Mouse (Mus musculus) embryonic fibroblast, embryonic 13.5 days (primary cell): ENCODE results near the gene Smim24. TPM values are rescaled to one million over a fixed set of nuclear protein-coding genes. Genes with fewer than 3 reads are reported as not detected.

Source experiments
- H3K27ac ChIP-seq: 2 replicates; pipeline ENCODE4 v1.5.1; 2012; ENCODE audit warnings: low read length, control low read depth, inconsistent platforms; ENCODE audit not compliant: insufficient read depth
- H3K4me1 ChIP-seq: 2 replicates; pipeline ENCODE4 v1.6.1; 2011; ENCODE audit warnings: low read length; ENCODE audit not compliant: control insufficient read depth, insufficient read depth
- H3K4me3 ChIP-seq: 2 replicates; pipeline ENCODE4 v1.5.1; 2011; ENCODE audit warnings: mild to moderate bottlenecking, control low read depth, low read length; ENCODE audit not compliant: insufficient read depth
- CTCF ChIP-seq: IDR thresholded peaks from 2 replicates; pipeline ENCODE4 v1.5.1; 2011; ENCODE audit warnings: mild to moderate bottlenecking, control low read depth, low read length, moderate library complexity, borderline replicate concordance; ENCODE audit not compliant: insufficient read depth
- POLR2A ChIP-seq: IDR thresholded peaks from 2 replicates; pipeline ENCODE4 v1.6.1; 2011; ENCODE audit warnings: low read depth, mild to moderate bottlenecking, control low read depth, low read length, moderate library complexity
- polyA plus RNA-seq: library from polyadenylated mRNA; stranded (reverse); fragments of >200 nt; gene quantifications from 2 replicates; pipeline ENCODE4 v1.2.4, GENCODE M21; 2011; ENCODE audit warnings: low read depth; ENCODE audit not compliant: missing spikeins, insufficient read length

Smim24 gene
- polyA plus RNA-seq, 1 experiment, result 0.58 TPM

DNA sequence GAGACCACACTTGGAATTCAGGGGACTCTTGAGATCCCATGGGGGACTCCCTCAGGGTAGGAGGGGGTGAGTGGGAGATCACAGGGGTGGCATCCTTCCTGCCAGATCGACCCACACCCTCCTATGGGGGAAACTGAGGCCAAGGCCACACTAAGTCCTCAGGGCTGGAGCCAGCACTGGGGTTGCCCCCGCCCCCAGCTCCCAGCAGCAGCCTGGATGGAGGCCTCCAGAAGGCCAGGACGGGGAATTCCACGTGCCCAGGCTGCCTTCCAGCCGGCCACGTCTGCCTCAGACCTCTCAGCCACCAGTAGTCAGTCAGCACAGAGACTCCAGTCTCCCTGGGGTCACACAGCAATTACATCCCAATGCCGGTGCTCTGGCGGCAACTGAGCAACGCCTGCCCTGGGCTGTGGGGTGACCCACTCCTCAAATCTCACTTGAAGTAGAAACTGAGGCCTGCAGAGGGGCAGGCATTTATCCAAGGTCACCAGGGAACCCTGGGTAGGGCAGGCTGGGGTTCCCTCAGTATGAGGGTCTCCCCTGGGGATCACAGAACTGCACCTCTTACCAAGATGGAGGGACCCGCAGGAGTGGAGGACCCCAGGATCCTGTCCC, 32.5 kb downstream of the Smim24 start:
- H3K4me1 ChIP-seq, result peaks cover 2% of the 10 kb centered on the region; the same call in 1 of the 2 replicates
- peak overlapping the region; percentile 73 for H3K4me3 ChIP-seq
- TF ChIP-seq POLR2A (peak; percentile 53; the same call in 1 of the 2 replicates), CTCF (no peak)
- peak overlapping the region; percentile 90 for H3K27ac ChIP-seq

DNA sequence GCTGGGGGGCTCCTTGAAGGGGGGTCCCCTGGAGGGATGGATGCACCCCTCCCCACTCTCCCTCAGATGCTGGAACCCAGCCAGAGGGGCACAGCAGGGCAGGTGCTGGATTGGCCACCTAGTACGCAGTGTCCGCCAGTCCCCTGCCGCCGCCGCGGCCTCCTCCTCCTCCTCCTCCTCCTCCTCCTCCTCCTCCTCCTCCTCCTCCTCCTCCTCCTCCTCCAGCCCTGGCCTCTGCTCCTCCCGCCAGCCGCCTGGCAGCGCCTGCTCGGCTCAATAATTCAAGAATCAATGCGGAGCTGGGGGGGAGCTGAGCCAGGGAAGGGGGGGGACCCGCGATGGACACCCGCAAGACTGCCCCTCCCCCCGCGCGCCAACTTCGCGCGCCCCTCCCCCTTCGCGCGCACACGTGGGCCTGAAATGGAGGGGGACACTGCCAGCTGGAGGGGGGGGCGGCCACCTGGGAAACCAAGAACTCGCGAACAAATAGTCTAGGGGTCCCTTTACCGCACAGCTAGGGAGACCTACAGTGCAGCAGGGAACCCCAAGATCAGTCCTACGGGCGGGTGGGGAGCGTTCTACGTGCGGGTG, 33.3 kb downstream of the Smim24 start:
- H3K4me3 ChIP-seq, result peak overlapping the region; percentile 73
- H3K27ac ChIP-seq, result peak overlapping the region; percentile 90
- TF ChIP-seq POLR2A, result no peak
- TF ChIP-seq CTCF, result no peak
- H3K4me1 ChIP-seq, result peaks cover 2% of the 10 kb centered on the region; the same call in 1 of the 2 replicates

DNA sequence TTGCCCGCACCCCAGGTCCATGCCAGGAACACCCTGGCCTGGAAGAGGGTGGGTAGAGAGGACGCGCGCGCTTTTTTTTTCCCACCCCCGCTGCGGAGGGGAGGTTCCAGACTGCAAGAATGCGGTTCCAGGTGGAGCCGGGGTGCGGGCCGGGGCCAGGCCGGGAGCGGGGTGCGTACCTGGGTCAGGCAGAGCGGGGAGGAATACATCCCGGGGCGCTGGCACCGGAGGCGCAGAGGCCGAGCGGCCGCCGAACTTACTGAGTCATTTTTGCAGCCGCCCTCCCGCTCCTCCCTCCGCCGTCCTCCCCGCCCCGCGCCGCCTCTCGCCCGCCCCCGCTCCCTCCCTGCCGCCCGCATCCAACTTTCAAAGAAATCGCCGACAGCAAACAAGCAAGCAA, 34.0 kb downstream of the Smim24 start:
- peaks cover 2% of the 10 kb centered on the region; the same call in 1 of the 2 replicates for H3K4me1 ChIP-seq

DNA sequence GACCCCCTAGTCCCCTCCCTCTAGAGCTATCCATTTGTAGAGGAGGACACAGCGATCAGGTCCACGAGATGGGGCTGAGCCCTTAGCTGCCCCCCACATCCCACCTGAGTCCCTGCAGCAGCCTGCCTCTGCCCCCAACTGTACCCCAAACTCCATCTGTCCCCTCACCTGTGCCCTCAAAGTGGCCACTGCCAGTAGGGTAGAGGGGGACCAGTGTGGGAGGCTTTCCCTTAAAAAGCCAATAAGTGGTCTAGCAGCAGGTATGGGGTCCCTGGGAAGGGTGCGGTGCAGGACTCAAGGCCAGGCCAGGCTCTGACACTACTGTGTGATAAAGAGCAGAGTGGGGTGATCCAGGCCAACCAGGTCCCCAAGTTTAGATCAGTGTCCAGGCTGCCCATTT, 34.5 kb downstream of the Smim24 start:
- TF ChIP-seq POLR2A (no peak), CTCF (no peak)
- H3K4me1 ChIP-seq, result peaks cover 2% of the 10 kb centered on the region; the same call in 1 of the 2 replicates
- H3K4me3 ChIP-seq, result peak overlapping the region; percentile 73; the same call in 1 of the 2 replicates
- H3K27ac ChIP-seq, result no peak overlapping the region

More for the DNA sequence above, 34.0 kb downstream of the Smim24 start:
- H3K27ac ChIP-seq, result peak overlapping the region; percentile 90
- no peak for TF ChIP-seq CTCF
- TF ChIP-seq POLR2A, result peak; percentile 67
- peak overlapping the region; percentile 73 for H3K4me3 ChIP-seq

DNA sequence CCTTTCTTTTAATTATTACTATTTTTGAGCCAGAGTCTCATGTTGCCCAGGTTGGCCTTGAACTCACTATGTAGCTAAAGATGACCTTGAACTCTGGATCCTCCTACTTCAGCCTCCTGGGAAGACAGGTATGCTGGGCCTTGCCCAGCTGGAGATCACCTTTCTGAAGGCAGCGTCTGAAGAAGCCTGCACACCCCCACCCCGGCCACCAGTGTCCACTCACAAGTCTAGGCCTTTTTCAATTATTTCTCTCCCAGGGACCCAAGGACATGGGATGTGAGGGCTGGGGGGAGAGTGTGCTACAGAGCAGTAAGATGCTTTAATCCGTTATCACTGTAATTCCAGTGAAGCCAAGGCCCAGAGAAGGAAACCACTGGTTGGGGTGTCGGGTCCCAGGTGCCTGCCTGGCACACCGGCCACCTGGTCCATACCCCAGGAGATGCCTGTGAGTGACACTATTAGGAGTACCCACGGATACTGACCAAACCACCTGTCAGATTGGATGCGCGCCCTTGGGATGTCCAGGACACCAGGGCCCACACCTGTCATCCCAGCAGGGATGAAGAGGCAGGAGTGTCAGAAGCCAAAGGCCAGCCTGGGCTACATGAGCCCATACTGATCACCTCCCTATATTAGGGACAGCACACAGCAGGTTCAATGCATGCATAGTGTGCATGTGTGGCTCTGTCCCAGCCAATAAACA, 35.1 kb downstream of the Smim24 start:
- Histone ChIP-seq H3K4me1 (peaks cover 2% of the 10 kb centered on the region; the same call in 1 of the 2 replicates), H3K4me3 (no peak overlapping the region), H3K27ac (no peak overlapping the region)
- TF ChIP-seq CTCF (no peak), POLR2A (no peak)

DNA sequence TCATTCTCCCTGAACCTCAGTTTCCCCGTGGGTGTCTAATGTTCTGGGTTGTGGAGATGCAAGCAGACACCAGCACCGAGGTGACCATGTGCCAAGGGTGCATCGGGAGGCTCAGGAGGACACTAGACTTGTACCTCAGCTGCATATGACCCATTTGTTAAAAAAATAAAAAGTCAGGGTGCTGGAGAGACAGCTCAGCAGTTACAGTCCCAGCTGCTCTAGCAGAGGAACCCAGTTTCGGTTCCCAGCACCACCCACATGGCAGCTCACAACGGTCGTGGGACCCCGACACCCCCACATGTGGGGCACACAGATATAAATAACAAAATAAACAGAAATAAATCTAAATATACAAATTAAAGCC, 35.6 kb downstream of the Smim24 start:
- TF ChIP-seq CTCF (no peak), POLR2A (no peak)
- Histone ChIP-seq H3K4me3 (no peak overlapping the region), H3K27ac (no peak overlapping the region), H3K4me1 (peaks cover 2% of the 10 kb centered on the region; the same call in 1 of the 2 replicates)

DNA sequence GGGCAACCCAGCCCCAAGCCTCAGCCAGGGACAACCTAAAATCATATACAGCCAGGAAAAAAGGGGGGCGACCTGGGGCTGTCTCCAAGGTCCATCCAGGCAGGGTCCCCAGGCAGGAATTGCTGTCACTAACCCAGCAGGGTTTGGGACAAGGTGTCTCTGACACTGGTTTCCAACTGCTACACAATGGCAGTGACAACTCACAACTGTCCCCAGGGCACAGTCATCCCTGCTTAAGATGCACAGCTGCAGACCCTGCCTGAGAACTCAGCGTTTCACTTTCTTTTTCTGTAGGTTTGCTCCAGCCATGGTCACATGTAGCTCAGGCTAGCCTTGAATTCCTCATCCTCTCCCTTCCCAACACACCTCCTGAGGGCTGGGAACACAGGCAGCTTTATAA, 36.2 kb downstream of the Smim24 start:
- TF ChIP-seq POLR2A (no peak), CTCF (no peak)
- Histone ChIP-seq H3K4me1 (peaks cover 2% of the 10 kb centered on the region; the same call in 1 of the 2 replicates), H3K4me3 (no peak overlapping the region), H3K27ac (no peak overlapping the region)

DNA sequence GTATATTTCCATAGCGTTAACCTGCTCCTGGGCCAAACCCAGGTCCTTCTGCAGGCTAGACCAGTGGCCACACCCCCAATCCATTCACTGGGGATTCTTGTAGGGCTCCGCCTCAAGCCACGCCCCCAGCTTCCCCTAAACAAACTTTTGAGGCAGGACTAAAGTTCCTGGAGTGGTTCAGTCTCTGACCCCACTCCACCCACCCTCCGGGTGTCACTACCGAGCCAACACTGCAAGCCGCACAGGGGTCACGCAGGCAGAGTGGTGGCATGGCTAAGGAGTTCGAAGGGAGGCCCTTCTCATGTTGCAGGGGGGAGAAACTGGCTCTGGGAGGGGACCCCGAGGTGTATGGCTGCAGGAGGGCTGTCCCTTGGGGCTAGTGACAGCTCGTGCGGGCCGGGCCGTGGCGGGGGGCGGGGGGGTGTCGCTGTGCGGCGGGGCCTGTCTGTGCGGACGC, 36.8 kb downstream of the Smim24 start:
- Histone ChIP-seq H3K27ac (peak overlapping the region; percentile 25; the same call in 1 of the 2 replicates), H3K4me1 (peaks cover 2% of the 10 kb centered on the region; the same call in 1 of the 2 replicates), H3K4me3 (peak overlapping the region; percentile 38)
- no peak for TF ChIP-seq CTCF
- peak; percentile 77 for TF ChIP-seq POLR2A

DNA sequence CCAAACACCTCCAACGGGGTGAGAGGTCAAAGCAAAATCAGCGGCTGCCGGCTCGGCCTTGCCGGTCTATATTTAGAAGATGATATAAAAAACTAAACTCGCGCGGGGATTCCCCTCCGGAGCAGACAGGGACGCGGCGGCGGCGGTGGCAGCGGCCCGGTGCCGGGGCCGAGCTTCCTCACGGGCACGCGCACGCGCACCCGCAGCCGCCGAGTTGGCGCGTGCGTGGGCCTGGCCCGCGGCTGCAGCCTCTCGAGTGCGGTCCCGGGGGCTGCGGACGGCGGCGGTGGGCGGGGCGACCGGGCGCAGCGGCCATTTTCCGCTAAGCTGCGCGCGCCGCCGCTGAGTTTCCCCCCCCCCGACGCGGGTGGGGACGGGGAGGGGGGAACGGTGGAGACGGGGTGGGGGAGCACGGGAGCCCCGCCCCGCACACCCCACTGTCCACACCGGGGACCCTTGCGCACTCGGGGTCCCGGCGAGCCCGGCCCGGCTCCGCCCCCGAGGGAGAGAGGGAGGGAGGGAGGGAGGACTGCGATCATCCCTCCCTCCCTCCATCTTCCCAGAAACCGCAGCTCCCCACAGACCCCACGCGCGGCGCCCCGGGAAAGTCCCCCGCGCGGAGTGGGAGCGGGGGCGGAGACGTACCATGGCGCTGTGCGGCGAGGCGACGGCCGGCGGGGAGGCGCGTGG, 37.4 kb downstream of the Smim24 start:
- Histone ChIP-seq H3K27ac (peak overlapping the region; percentile 25), H3K4me3 (peak overlapping the region; percentile 53), H3K4me1 (peaks cover 2% of the 10 kb centered on the region; the same call in 1 of the 2 replicates)
- no peak for TF ChIP-seq CTCF
- TF ChIP-seq POLR2A, result no peak
